Mouse (Mus musculus) intestine, postnatal 0 days (tissue): ENCODE data around the gene U2af1l4. TPM values are rescaled to one million over a fixed set of nuclear protein-coding genes. Genes with fewer than 3 reads are reported as not detected.
A peak's percentile ranks its signal among the peaks of the same experiment; 100 is the strongest.

Experiments
- ATAC-seq: fragments of 200-750 bp; cut with Nextera tagmentation; 2 replicates; pipeline ENCODE4 v1.8.0; 2017; ENCODE audit warnings: mild to moderate bottlenecking, moderate TSS enrichment, moderate library complexity
- H3K27ac ChIP-seq: fragments of 300-500 bp; sonication (generic); 2 replicates; pipeline ENCODE4 v1.5.1; 2014; ENCODE audit warnings: mild to moderate bottlenecking, low read depth, low read length, moderate library complexity
- H3K27me3 ChIP-seq: fragments of 300-500 bp; sonication (generic); replicated peaks from 2 replicates; pipeline ENCODE4 v1.6.1; 2014; ENCODE audit warnings: low read length, mixed read lengths; ENCODE audit not compliant: control insufficient read depth, insufficient read depth
- H3K36me3 ChIP-seq: fragments of 300-500 bp; sonication (generic); 2 replicates; pipeline ENCODE4 v1.6.1; 2014; ENCODE audit warnings: mild to moderate bottlenecking, moderate library complexity; ENCODE audit not compliant: control insufficient read depth, insufficient read depth
- H3K4me1 ChIP-seq: fragments of 300-500 bp; sonication (generic); replicated peaks from 2 replicates; pipeline ENCODE4 v1.6.1; 2014; ENCODE audit warnings: antibody characterized with exemption, low read length, mixed read lengths; ENCODE audit not compliant: control insufficient read depth, insufficient read depth
- H3K4me2 ChIP-seq: fragments of 300-500 bp; sonication (generic); replicated peaks from 2 replicates; pipeline ENCODE4 v1.6.1; 2014; ENCODE audit warnings: low read depth, mild to moderate bottlenecking, moderate library complexity
- H3K4me3 ChIP-seq: fragments of 300-500 bp; sonication (generic); 2 replicates; pipeline ENCODE4 v1.5.1; 2014; ENCODE audit warnings: low read depth, low read length
- H3K9ac ChIP-seq: fragments of 300-500 bp; sonication (generic); 2 replicates; pipeline ENCODE4 v1.6.1; 2014; ENCODE audit warnings: mild to moderate bottlenecking, low read depth, low read length
- H3K9me3 ChIP-seq: fragments of 300-500 bp; sonication (generic); 2 replicates; pipeline ENCODE4 v1.6.1; 2016; ENCODE audit warnings: mixed run types; ENCODE audit not compliant: control insufficient read depth
- CTCF ChIP-seq: sonication (generic); IDR thresholded peaks from 2 replicates; pipeline ENCODE4 v1.5.1; 2016; ENCODE audit warnings: low read depth, mild to moderate bottlenecking, control low read depth, antibody characterized with exemption, moderate library complexity
- WGBS: fragments of 180-500 bp; shearing (Covaris S2); extraction: QIAGEN DNeasy Blood & Tissue Kit; methylation state at CpG from one replicate; pipeline ENCODE4 v1.1.7; 2014; 5-methylcytosine and 5-hydroxymethylcytosine counted together
- polyA plus RNA-seq: library from polyadenylated mRNA; unstranded; fragments of >200 nt; fragmentation: Nextera tagmentation; extraction: Ambion mirVana; gene quantifications from 2 replicates; pipeline ENCODE4 v1.2.1, GENCODE M21; 2015

U2af1l4 gene
- polyA plus RNA-seq, 1 experiment from 2014 or later, result 68.6 TPM

DNA sequence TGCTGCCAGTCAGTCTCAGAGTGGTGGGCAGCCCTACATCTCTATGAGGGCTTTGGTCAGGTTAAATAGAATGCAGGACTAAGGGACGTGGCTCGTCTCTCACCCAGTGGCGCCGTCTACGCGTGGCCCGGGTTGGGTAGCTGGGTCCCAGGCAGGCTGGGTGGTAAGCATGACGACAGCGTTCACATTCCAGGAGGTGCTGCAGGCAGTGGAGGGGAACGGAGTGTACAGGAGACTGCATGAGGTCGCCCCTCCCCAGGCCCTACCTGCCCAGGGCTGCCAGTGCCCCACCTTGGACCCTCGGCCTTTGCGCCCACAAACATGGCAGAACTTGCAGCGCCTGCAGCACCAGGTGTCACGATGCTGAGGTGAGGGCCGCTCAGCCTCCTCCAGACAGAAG, 18.4 kb downstream of the U2af1l4 start:
- H3K4me2 ChIP-seq, result no peak overlapping the region
- no peak overlapping the region for H3K9ac ChIP-seq
- H3K27ac ChIP-seq, result 0 out of 2 replicates have a peak overlapping the region, but pooled peaks have one; percentile 0
- peaks cover 99% of the 10 kb centered on the region for H3K36me3 ChIP-seq
- no peak overlapping the region for H3K4me3 ChIP-seq
- TF ChIP-seq CTCF, result no peak
- no peaks in the 10 kb centered on the region for H3K9me3 ChIP-seq
- no peaks in the 10 kb centered on the region for H3K4me1 ChIP-seq
- no peaks in the 10 kb centered on the region for H3K27me3 ChIP-seq
- WGBS, result 98% methylated on average over 16 of the region's 16 CpGs
- no peak for ATAC-seq

DNA sequence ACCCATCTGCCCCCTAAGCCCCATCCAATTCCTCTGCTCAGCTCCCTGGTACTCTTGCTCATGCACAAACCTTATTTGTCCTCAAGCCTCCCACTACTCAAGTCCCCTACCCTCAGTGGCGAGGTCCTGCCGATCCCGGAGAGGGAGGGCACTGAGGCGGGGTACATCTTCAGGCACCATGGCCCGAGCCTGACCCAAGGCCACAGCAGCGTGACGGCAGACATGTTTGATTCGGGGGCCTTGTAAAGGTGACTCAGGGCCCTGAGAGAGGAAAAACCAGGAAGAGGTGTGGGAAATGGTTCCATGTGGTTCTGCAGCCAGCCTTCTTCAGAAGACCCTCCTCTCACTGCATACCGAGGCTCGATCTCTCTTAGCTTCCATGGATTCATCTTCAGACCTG, 21.2 kb downstream of the U2af1l4 start:
- peaks cover 73% of the 10 kb centered on the region for H3K36me3 ChIP-seq
- H3K4me2 ChIP-seq, result no peak overlapping the region
- no peak overlapping the region for H3K4me3 ChIP-seq
- no peaks in the 10 kb centered on the region for H3K9me3 ChIP-seq
- no peak overlapping the region for H3K9ac ChIP-seq
- H3K27me3 ChIP-seq, result no peaks in the 10 kb centered on the region
- no peak for TF ChIP-seq CTCF
- WGBS, result 88% methylated on average over 10 of the region's 10 CpGs
- no peak overlapping the region for H3K27ac ChIP-seq
- no peaks in the 10 kb centered on the region for H3K4me1 ChIP-seq
- ATAC-seq, result no peak

DNA sequence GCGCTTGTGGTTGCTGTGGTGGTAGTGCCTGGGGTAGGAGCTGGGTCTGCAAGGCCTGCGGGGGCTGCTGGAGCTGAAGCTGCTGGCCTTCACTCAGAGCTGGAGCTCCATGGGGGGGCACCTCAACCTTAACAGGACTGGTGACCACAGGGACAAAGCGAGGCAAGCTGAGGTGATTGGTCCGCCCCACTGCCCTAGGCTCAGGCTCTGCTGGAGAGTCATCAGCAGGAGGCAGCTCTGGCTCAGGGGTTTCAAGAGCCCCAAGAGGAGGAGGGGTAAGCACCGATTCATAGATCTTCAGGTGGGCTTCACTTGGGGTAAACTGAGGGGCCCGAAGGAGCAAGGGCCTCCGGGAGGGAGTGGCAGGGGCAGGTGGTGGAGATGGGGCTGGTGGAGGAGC, 22.1 kb downstream of the U2af1l4 start:
- H3K4me3 ChIP-seq, result no peak overlapping the region
- H3K9ac ChIP-seq, result no peak overlapping the region
- H3K4me2 ChIP-seq, result no peak overlapping the region
- H3K27me3 ChIP-seq, result no peaks in the 10 kb centered on the region
- H3K27ac ChIP-seq, result no peak overlapping the region
- peaks cover 65% of the 10 kb centered on the region for H3K36me3 ChIP-seq
- no peaks in the 10 kb centered on the region for H3K4me1 ChIP-seq
- 98% methylated on average over 7 of the region's 7 CpGs for WGBS
- no peaks in the 10 kb centered on the region for H3K9me3 ChIP-seq
- ATAC-seq, result no peak
- TF ChIP-seq CTCF, result no peak

DNA sequence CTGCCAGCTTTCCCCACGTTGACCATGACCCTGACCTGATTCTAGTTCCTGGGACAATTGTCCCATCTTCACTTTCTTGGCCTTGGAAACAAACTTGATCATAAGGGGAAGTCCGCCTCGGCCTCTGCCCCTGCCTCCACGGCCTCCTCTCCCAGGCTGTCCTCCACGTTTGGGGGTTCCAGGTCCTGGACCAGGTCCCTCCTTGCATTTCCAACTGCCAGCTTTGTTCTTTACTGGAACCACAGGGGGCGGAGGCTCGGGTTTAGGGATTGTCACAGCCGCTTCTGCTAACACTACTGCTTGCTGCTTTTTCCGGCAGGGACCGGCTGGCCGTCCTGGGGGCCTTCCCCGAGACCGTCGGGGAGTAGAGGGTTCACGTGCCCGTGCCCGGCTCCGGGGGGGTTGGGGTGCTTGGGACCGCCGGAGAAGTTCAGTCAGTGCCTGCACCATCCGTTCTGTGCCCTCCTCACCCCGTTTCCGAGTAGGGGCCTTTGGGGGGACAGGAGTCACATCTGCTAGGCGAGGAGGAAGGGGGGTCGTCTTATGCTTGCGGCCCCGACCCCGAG, 23.4 kb downstream of the U2af1l4 start:
- no peak overlapping the region for H3K4me2 ChIP-seq
- ATAC-seq, result no peak
- WGBS, result 90% methylated on average over 28 of the region's 28 CpGs
- TF ChIP-seq CTCF, result no peak
- no peaks in the 10 kb centered on the region for H3K27me3 ChIP-seq
- no peak overlapping the region for H3K4me3 ChIP-seq
- peaks cover 51% of the 10 kb centered on the region for H3K36me3 ChIP-seq
- no peak overlapping the region for H3K27ac ChIP-seq
- H3K4me1 ChIP-seq, result no peaks in the 10 kb centered on the region
- no peaks in the 10 kb centered on the region for H3K9me3 ChIP-seq
- H3K9ac ChIP-seq, result no peak overlapping the region

DNA sequence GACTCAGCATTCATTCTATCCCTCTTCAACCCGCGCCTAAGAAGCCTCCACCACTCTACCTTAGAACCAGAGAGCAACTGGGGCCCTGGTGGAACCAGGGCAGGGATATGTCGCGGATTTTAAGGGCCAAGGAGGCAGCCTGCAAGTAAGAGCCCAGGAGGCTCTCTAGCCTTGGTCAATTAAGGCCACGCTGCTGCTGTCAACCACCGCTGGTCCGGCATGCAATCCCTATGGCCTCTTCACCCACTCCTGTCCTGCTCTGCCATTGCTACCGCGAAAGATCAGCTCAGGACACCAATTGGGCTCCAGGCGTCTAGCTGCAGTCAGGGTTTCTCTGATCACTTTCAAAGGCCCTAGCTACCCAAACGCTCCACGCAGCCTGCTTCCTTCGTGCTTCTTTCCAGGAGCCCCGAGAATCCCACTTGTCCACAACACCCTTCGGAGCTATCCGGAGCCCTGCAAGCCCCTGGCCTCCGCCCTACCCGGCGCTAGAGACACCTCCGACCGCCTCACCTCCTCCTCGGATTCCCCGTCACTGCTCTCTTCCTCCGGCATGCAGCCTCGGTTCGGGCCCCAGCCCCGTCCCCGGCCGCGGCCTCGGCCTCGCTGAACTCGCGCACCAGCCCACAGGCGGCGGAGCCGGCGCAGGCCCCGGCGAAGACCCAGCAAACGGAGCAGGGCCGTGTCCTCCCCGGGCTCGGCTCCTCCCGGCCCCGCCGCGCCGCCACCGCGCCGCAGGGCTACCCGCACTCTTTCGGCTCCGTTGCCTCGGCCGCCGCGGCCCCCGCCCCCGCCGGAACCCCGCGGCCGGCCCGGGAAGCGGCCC, 25.0 kb downstream of the U2af1l4 start:
- Histone ChIP-seq H3K4me1 (no peaks in the 10 kb centered on the region), H3K9ac (peak overlapping the region; percentile 92), H3K36me3 (peaks cover 36% of the 10 kb centered on the region), H3K4me3 (peak overlapping the region; percentile 81), H3K4me2 (peak overlapping the region; percentile 67), H3K27ac (peak overlapping the region; percentile 87), H3K27me3 (no peaks in the 10 kb centered on the region), H3K9me3 (no peaks in the 10 kb centered on the region)
- under 1% methylated on average over 66 of the region's 67 CpGs for WGBS
- ATAC-seq, result peak; percentile 8; the same call in 1 of the 2 replicates
- TF ChIP-seq CTCF, result no peak

DNA sequence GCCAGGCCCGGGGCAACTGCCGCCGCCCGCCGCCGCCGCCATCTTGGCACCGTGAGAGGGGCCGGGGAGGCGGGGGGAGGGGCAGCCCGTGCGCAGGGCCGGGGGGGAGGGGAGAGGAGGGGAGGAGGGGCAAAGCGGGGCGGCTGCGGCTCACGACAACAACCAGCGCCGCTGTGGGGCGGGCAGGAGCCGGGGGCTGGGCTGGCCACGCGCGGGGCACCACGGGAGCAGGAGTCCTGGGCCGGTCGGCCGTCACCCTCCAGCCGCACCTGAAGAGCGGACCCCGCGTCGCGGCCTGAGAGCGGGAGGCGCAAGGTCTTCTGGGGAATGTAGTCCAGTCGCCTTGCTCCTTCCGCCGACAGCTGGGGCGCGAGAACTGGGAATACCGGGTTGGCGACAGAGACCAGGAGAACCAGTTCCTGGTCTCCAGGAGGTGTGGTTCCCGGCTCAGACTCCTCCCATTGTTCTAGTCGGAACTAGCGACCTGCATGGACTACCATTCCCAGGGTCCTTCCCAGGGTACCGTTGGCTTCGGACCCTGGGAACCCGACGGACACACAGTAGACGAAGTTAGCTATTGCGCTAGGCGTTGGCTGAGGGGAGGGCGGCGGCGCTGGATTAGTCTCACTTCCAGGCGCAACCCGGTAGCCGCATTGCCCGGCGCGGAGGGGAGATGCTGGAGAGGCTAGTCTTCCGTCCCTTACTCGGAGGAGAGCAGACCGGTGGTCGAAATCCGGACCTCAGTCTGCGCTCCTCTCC, 25.8 kb downstream of the U2af1l4 start, which contains the start of gene Kmt2b:
Kmt2b (minus strand) TSS at position 51 of the 759 bp plus-strand sequence.
- Histone ChIP-seq H3K36me3 (peaks cover 29% of the 10 kb centered on the region), H3K9me3 (no peaks in the 10 kb centered on the region), H3K4me2 (peak within 1 kb of the TSS; percentile 67), H3K27ac (peak within 1 kb of the TSS; percentile 87), H3K9ac (peak within 1 kb of the TSS; percentile 92), H3K4me3 (peak within 1 kb of the TSS; percentile 81), H3K27me3 (no peaks in the 10 kb centered on the region), H3K4me1 (no peaks in the 10 kb centered on the region)
- under 1% methylated on average over 49 of the region's 68 CpGs for WGBS
- peak; percentile 94 for ATAC-seq
- 0 out of 2 replicates have a peak, but pooled peaks have one; percentile 13 for TF ChIP-seq CTCF
